Mouse (Mus musculus) T-helper 17 cell (primary cell): ENCODE results near the gene Plekha8.

Source experiments
- in situ Hi-C, 2 experiments: fragments of 300-600 bp; cut with MboI, MseI; formaldehyde crosslinking; loops; 1 replicate in 1 of 2; 2 replicates in 1 of 2; pipeline ENCODE4 v1.15.1; 2025; ENCODE audit warnings: high pct_unique_total_duplicates in 2 of 2

Plekha8 gene

DNA sequence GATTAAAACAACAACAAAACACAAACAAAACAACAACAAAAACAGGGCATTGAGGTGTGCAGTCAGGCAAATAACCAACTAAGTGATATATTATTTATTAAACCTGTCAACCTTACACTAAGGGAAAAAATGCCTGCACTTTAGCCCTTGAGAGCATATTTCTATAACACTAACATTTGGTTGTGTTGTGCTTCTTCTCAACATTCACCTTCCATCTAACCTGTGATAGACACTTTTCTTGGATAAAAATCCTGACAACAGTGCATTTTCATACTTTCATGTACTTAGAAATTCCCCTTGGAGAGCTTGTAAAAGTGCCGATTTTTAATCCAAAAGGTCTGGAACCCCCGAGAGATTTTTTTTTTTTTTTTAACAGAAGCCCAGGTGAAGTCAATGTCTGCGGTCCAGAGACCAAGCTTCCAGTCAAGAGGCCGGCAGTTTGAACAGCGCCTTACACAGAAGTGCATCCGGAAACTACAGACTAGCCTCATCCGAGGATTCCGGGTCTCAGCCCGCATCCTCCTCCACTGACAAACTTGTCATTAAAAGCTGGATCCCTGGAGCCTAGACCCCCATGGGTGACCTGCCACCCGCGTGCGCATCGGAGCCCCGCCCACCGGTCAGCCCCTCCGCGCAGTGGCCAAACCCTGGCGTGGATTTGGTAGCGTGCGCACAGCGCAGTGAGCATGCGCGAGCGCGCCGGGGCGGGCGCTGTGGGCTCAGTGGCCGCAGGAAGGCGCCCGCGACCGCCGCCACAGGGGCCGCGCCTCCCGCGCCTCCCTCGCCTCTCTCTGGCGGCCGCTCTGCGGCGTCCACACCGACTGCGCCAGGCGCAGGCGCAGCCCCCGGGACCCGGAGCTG, at the start of gene Plekha8:
Plekha8 (plus strand) TSS at position 643 of the 861 bp plus-strand sequence.
- in situ Hi-C loops, result loop anchor here in 1 of 2 experiments (10.0 kb wide), 1 partner anchor 90 kb away; the partner anchor contains the start of gene Mturn

DNA sequence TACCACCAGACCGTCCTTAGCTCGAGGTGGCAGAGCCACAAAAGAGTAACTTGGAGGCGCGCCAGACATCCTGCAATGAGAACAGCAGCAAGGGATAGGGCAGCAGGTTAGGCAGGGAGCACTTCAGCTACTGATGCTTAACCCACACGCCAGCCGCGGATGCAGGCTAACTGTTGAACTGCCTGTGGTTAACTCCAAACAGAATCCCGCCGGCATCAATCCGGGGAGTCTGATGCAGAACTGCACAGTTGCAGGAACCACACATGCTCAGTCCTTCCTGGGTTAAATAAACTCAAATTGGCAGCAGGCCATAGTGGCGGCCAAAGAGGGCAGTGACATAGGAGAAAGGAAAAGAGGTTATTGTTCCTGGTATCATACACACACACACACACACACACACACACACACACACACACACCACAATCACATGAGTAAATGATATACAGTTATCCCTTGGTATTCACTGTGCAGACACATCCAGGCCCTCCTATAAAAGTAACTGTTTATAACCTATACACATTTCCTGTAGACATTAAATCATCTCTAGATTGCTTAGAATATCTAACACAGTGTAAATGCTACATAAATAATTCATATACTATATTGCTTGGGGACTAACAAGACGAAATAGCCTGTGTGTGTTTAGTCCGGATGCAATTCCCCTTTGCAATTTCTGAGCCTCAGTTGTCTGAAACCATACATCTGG, 46.4 kb upstream of the Plekha8 start:
- in situ Hi-C loops, result no loop called here

DNA sequence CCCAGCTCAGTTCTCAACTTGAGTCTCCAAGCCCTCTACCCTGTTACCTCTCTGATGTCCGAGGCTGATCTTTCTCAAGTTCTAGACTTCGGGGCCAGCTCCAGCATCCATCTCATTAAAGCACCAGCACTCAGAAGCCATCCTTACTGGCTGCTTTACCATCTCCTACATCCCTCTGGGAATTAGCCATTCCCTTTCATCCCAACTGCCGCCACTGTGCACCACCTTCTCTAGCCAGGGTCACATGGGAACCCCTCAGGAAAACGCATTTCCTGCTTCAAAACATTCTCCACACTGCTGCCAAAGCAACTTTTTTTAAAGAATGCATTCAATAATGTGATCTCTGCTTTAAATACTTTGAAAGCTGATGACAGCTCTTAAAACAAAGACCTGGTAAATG, 45.6 kb upstream of the Plekha8 start:
- in situ Hi-C loops, result no loop called here

DNA sequence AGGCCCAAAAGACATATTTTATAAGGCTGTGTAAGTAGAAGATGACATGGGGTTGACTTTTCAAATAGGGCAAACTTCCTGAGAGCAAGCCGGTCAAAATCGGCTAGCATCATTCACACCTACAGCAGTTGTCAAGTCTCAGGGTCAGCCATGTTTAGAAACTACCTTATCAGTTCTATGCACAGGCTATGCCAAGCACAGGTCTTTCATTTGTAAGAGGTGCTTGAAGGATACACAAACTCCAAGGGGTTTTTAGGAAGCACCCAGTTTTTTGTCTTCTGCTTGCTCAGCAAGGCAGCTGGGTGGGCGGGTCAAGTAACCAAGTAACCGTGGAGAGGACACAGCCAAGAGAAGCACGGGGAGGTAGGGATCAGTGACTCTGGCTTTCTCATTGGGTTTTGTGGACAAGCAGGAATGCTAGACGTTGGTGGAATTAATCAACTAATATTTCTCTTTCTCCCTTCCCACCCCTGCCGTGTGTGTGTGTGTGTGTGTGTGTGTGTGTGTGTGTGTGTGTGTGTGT, 44.0 kb upstream of the Plekha8 start:
- in situ Hi-C loops, result loop anchor here in 1 of 2 experiments (10.0 kb wide), 1 partner anchor 1894 kb away; no protein-coding TSS in a partner anchor

DNA sequence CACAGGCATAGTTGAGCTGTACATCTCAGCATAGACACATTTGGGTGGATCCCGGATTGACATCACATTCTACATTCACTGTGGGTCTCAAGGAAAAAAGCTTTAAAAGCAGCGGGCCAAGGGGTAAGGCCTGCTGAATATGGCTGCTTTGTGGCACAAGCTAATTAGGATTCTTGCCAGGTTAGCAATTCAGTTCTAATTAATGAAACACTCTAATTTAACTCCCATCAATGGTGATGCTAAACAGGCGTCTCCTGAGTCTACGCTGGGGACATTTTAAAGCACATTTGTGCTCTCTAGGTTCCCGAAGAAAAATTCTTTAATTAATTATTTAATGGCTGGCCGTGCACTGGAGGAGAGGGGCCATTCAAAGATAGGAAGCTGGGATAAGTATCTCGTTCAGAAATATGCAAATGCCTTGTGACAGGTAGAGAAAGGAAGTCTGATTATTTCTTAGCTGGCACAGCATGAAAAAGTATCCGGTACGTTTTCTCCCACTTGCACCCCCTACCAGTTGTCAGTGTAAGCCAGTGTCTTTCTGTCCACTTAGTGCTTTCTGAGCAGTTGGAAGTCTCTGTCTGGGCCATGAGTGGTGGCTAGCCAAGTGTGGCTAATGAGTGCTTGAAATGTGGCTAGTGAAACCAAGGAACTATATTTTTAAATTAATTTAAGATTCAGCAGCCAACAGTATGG, 42.0 kb upstream of the Plekha8 start:
- in situ Hi-C loops, result loop anchor here in 1 of 2 experiments (10.0 kb wide), 1 partner anchor 1892 kb away; no protein-coding TSS in a partner anchor

GRCm38 (mm10) chr6:54553632-54554031, 41.3 kb upstream of the Plekha8 start:
- in situ Hi-C loops, result loop anchor here in 1 of 2 experiments (10.0 kb wide), 1 partner anchor 1891 kb away; no protein-coding TSS in a partner anchor

GRCm38 (mm10) chr6:54554341-54555110, 40.4 kb upstream of the Plekha8 start:
- in situ Hi-C loops, result loop anchor here in 1 of 2 experiments (10.0 kb wide), 1 partner anchor 1890 kb away; no protein-coding TSS in a partner anchor

DNA sequence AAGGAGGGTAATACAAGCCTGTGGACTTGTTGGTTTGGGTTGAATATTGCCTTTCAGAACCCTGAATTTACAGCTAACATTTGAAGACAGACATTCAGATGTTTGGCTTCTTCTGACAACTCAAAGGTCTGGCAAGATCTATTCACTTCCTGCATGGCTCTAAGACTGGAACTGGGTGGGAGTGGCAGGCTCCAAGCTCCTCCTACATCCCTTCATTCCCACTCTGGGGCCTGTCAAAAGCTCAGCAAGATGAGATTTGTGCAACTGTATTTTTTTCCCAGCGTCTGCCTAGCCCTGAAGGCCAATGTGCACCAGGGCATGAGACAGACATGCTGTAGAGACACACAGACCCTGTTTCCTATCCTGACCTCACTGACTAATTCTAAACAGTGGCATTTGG, 39.1 kb upstream of the Plekha8 start:
- in situ Hi-C loops, result loop anchor here in 1 of 2 experiments (10.0 kb wide), 1 partner anchor 1889 kb away; no protein-coding TSS in a partner anchor

DNA sequence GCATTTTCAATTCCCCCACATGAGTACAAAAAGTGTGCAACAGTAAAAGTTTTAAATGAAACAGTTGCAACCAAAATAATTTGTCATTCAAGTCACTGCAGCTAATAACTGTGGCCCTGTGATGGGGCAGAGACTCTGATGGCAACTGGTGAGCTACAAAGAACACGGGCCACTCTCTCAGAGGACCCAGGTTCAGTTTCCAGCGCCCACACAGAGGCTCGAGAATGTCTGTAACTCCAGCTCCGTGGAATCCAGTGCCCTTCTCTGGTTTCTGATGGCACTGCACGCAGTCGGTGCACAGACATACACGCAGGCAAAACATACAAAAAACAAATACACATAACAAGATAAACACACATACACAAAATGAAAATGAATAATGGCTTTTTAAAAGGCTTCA, 37.2 kb upstream of the Plekha8 start:
- in situ Hi-C loops, result loop anchor here in 1 of 2 experiments (10.0 kb wide), 1 partner anchor 1887 kb away; no protein-coding TSS in a partner anchor

DNA sequence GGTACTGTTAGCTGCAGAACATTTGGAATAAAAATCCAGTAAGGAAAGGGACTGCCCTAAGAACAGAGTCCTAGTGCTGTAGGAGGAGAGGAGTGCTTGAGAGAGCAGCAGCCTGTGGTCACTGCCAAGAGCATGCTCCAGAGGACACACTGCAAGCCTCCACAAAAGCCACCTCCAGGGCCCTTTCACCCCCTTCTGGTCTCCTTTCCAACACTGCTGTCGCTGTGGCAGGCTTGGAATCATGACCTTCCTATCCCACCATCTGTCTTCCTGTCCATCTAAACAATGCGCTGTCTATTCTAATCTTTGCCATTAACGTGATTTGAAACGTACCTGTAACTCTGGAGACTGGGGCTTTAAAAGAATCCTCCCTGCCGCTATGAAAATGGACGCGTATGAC, 36.4 kb upstream of the Plekha8 start:
- in situ Hi-C loops, result loop anchor here in 1 of 2 experiments (10.0 kb wide), 1 partner anchor 1886 kb away; no protein-coding TSS in a partner anchor

- in situ Hi-C loops, result no loop called here
Observed at GRCm38 (mm10) chr6:54562018-54562809, 32.7 kb upstream of the Plekha8 start.

DNA sequence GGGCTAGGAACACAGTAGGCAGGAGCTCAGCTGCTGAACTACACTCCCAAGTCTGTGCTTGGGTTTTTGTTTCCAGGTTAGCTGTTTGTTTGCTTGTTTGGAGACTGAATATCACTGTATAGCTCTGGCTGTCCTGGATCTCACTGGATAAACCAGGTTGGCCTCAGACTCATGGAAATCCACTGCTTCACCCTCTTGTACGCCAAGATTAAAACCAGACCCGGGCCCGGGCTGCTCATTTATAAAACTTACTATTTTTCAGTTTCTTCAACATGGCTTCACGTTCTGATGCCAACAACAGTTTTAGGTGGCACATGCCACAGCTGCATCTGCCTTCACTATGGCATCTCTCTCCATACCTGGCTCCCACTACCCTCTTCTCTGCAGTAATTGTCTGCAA, 31.4 kb upstream of the Plekha8 start:
- in situ Hi-C loops, result no loop called here

- in situ Hi-C loops, result no loop called here
Observed at GRCm38 (mm10) chr6:54564506-54564991, 30.4 kb upstream of the Plekha8 start.

DNA sequence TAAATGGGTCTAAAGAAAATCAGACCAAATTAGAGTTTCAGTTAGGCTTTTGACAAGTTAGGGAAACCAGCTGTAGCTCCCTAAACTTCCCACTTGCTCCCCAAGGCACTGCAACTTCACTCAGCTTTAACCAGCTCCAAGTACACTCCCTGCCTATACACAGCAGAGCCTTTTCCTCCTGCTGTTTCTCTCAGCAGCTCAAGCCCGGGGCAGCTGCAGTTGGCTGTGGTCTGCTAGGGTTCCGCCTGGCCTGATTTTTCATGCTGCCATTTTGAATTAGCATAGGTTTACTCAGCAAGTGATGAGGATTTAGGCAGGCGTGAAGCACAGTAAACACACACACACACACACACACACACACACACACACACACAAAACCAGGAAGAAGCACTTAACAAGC, 29.9 kb upstream of the Plekha8 start:
- in situ Hi-C loops, result no loop called here

DNA sequence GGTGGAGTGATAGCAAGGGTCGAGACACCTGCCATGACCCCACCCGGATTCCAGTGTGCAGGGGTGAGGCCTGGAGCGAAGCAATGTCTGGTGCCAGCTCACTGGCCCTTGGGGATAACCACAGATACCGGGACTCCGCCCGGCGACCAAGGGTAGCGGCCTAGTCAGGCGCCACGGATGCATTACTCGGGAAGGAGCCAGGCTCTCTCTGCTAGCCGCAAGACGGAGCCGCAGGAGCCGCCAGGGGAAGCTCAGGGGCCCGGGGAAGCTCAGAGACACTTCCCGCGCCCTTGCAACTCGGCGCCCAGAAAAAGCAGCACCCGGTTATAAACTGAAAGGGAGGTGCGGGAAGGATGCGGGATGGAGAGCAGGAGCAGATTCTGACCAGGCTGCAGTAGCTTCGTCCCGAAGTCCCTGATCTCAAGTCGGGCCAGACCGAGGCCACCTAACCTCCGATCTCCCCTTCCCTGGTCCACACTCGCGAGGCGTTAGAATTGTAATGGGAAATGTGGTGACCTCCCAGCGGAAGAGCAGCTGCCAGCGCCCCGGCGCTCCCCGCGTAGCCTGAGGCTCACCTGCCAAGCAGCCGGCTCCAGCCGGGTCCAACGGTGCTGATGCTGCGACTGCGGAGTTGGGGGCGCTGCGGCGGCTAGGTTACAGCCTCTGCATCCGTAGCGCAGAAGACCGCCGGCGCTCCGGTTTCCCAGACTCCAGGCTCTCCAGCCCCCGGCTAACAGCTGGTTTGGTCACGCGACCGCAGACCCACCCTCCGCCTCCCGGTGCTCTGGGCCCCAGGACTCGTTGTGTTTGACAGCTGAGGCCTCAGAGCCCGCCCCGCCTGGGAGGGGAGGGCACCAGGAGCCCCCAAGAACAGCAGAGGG, 29.0 kb upstream of the Plekha8 start, which contains the start of gene Scrn1:
Scrn1 (minus strand) TSS at position 825 of the 881 bp plus-strand sequence.
- in situ Hi-C loops, result no loop called here

GRCm38 (mm10) chr6:54566546-54566919, 28.4 kb upstream of the Plekha8 start:
- in situ Hi-C loops, result no loop called here

DNA sequence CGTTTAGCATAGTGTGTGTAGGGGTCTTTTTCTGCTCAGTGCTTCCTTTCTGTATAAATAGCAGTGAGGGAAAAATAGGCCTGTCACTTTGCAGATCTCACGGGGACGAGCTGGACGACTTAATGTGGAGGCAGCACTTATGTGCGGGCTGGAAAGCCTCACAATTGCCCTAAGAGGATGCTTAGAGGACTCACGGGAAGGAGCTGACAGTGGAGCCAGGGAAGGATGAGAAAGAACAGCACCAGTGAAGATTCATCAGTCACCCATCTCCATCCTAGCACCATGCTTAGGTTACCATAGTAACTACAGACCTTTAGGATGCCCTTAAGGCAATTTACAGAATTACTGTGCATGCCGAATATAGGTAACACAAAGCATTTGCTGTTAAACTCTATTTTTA, 25.1 kb upstream of the Plekha8 start:
- in situ Hi-C loops, result no loop called here

DNA sequence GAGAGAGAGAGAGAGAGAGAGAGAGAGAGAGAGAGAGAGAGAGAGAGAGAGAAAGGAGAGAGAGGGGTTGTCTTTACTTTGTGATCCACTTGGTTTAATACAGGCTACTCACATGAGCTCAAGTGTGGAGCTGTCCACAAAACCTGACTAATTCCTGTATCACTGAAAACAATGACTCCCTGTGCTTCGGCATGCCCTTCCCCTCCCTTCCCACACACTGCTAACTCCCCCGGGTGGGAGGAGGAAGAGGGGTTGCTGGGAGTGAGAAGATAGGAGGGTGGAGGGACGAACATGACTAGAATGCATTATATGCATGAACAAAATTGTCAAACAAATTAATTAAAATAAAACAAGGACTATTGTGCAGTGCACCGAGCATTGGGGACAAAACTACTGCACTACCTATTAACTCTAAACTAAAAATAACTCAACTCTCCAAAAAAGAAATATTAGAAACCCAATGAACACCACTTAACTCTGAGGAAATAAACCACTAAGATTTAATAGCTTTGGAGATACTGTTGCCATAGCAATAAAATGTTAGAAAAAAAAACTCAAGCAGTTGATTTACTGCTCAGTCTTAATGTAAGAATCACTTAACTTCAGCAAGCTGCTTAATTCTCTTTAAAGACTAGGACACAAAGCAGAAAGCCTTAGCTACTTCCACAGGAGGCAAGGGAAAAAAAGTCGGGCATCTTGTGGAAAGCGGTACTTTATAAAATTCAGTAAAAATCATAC, 21.5 kb upstream of the Plekha8 start:
- in situ Hi-C loops, result no loop called here
